Mouse (Mus musculus) kidney, postnatal 10 days (tissue): ENCODE data around the gene Syt12.
"Not testable (repeated sequence)": the region's sequence is repeated elsewhere in the genome, so short reads cannot be mapped to it uniquely, and the experiment has no call there.

Experiments
- DNase-seq: peaks from one replicate; pipeline ENCODE4 v3.0.0; 2021; ENCODE audit warnings: mixed read lengths

The Syt12 gene

GRCm38 (mm10) chr19:4487877-4488276 is 10.6 kb upstream of the Syt12 start:
- no peak for DNase-seq

GRCm38 (mm10) chr19:4485006-4485405 is 7.8 kb upstream of the Syt12 start:
- DNase-seq = no peak

- no peak for DNase-seq
These were observed 5.0 kb upstream of the Syt12 start for GRCm38 (mm10) chr19:4482111-4482859.

- DNase-seq = no peak
These were observed 4.1 kb upstream of the Syt12 start for GRCm38 (mm10) chr19:4481326-4481725.

- DNase-seq = no peak
These were observed 2.8 kb upstream of the Syt12 start for GRCm38 (mm10) chr19:4480041-4480440.

GRCm38 (mm10) chr19:4478190-4478516 is 906 bp upstream of the Syt12 start:
- DNase-seq = no peak

- DNase-seq = peak; percentile 73
These were observed 518 bp downstream of the Syt12 start for GRCm38 (mm10) chr19:4476601-4477257.

- no peak for DNase-seq
These were observed 1.9 kb downstream of the Syt12 start for GRCm38 (mm10) chr19:4475224-4475925.

GRCm38 (mm10) chr19:4474739-4475138 is 2.5 kb downstream of the Syt12 start:
- no peak for DNase-seq

GRCm38 (mm10) chr19:4473549-4473948 is 3.7 kb downstream of the Syt12 start:
- DNase-seq = no peak

- no peak for DNase-seq
These were observed 8.9 kb downstream of the Syt12 start for GRCm38 (mm10) chr19:4468363-4468762.

GRCm38 (mm10) chr19:4464666-4465065 is 12.6 kb downstream of the Syt12 start:
- DNase-seq = no peak

GRCm38 (mm10) chr19:4461981-4462380 is 15.3 kb downstream of the Syt12 start:
- no peak for DNase-seq

- peak; percentile 78 for DNase-seq
These were observed 21.0 kb downstream of the Syt12 start for GRCm38 (mm10) chr19:4456227-4456626.

- DNase-seq = no peak
These were observed 22.0 kb downstream of the Syt12 start for GRCm38 (mm10) chr19:4455071-4455800.

- DNase-seq = not testable (repeated sequence)
These were observed 23.2 kb downstream of the Syt12 start for GRCm38 (mm10) chr19:4454040-4454439.

GRCm38 (mm10) chr19:4452525-4452924 is 24.7 kb downstream of the Syt12 start:
- no peak for DNase-seq

GRCm38 (mm10) chr19:4451965-4452364 is 25.3 kb downstream of the Syt12 start:
- no peak for DNase-seq

- DNase-seq = no peak
These were observed 26.1 kb downstream of the Syt12 start for GRCm38 (mm10) chr19:4451098-4451497.

GRCm38 (mm10) chr19:4450666-4451065 is 26.6 kb downstream of the Syt12 start:
- DNase-seq = no peak

- no peak for DNase-seq
These were observed 28.0 kb downstream of the Syt12 start for GRCm38 (mm10) chr19:4449230-4449629.

- no peak for DNase-seq
These were observed 29.8 kb downstream of the Syt12 start for GRCm38 (mm10) chr19:4447445-4447844.
